Mouse (Mus musculus): Measurements from ENCODE around the gene Tex35.

DNA sequence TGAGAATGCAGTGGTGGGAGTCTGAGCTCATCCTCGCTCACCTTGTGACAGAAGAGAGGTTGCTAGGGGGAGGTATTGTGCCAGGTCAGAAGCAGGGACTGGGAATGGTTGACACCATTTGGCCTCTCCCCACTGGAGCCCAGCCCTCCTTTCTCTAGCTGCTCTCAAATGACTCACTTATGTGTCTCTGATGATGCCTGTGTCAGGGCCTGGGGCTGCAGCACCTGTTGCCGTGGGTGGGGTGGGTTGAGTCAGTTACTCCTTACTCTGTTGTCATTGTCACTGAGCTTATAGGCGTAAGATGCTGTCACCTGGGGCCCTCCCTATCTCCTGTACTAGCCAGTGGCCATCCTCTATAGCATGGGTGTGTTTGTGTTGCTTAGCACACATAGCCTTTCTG is 17.6 kb downstream of the Tex35 start:
- TF ChIP-seq CTCF (IDR thresholded peaks at IDR 0.05; ENCODE audit: low read depth, low read length): no peak
- TF ChIP-seq POLR2A (IDR thresholded peaks at IDR 0.05; ENCODE audit: insufficient read depth, low read length): no peak
- TF ChIP-seq EP300 (IDR thresholded peaks at IDR 0.05; ENCODE audit: insufficient read depth, low read depth, low read length): no peak
